Mouse (Mus musculus) kidney, embryonic 16.5 days (tissue): ENCODE results near the gene Trio. TPM values are rescaled to one million over a fixed set of nuclear protein-coding genes. Genes with fewer than 3 reads are reported as not detected.

Experiments
- ATAC-seq: fragments of 200-750 bp; cut with Nextera tagmentation; 2 replicates; pipeline ENCODE4 v1.8.0; 2017; ENCODE audit warnings: moderate TSS enrichment; ENCODE audit not compliant: low FRiP score, low TSS enrichment
- H3K27ac ChIP-seq: fragments of 300-500 bp; sonication (generic); 2 replicates; pipeline ENCODE4 v1.5.1; 2014; ENCODE audit warnings: low read length
- H3K27me3 ChIP-seq: fragments of 300-500 bp; sonication (generic); 2 replicates; pipeline ENCODE4 v1.6.1; 2014; ENCODE audit warnings: low read length, control low read depth, mixed read lengths; ENCODE audit not compliant: insufficient read depth
- H3K36me3 ChIP-seq: fragments of 300-500 bp; sonication (generic); 2 replicates; pipeline ENCODE4 v1.6.1; 2014; ENCODE audit warnings: low read length, control low read depth, mixed read lengths; ENCODE audit not compliant: insufficient read depth
- H3K4me1 ChIP-seq: fragments of 300-500 bp; sonication (generic); 2 replicates; pipeline ENCODE4 v1.6.1; 2014; ENCODE audit warnings: low read length, control low read depth, mixed read lengths; ENCODE audit not compliant: insufficient read depth
- H3K4me2 ChIP-seq: fragments of 300-500 bp; sonication (generic); replicated peaks from 2 replicates; pipeline ENCODE4 v1.6.1; 2014; ENCODE audit warnings: low read depth, low read length
- H3K4me3 ChIP-seq: fragments of 300-500 bp; sonication (generic); 2 replicates; pipeline ENCODE4 v1.5.1; 2014; ENCODE audit warnings: mild to moderate bottlenecking, low read length
- H3K9ac ChIP-seq: fragments of 300-500 bp; sonication (generic); replicated peaks from 2 replicates; pipeline ENCODE4 v1.6.1; 2014; ENCODE audit warnings: low read length
- H3K9me3 ChIP-seq: fragments of 300-500 bp; sonication (generic); 2 replicates; pipeline ENCODE4 v1.6.1; 2016; ENCODE audit warnings: low read length, control low read depth
- WGBS: fragments of 180-500 bp; shearing (Covaris S2); extraction: QIAGEN DNeasy Blood & Tissue Kit; methylation state at CpG from one replicate; pipeline ENCODE4 v1.1.7; 2014; 5-methylcytosine and 5-hydroxymethylcytosine counted together
- polyA plus RNA-seq: library from polyadenylated mRNA; unstranded; fragments of >200 nt; fragmentation: Nextera tagmentation; extraction: Ambion mirVana; gene quantifications from 2 replicates; pipeline ENCODE4 v1.2.1, GENCODE M21; 2015

Gene Trio
- polyA plus RNA-seq, 1 experiment from 2014 or later: 24.3 TPM

DNA sequence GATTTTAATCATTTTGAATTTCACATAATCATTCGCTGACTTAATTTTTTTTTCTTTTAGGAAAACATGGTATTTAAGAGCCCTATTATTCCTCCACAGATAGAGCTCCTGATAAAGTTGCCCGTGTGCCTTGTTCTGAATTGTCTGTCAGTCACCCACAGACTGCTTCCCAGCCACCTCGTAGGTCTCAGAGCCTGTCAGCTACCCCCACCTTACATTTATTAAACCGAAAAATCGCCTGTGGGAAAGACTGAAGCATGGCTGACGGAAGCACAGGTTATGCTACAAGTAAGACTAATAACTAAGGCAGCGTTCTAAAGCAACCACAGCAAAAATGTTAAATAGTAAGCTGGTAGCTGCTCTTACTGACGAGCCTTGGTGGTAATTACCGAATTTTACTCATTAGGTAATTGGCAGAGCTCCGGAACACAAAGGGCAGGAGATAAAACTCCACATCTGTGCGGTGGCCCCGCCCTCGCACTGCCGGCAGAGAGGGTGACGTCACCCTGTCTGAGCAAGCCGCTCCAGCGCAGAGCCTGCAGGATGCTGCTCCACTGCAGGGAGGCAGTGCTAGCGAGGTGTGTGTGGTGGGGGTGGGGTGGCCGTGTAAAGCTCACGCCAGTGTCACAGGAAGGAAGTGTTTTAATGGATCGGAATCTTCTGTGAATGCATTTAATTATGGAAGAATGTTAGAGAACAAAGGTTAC is 102.2 kb downstream of the Trio start:
- WGBS: 7% methylated on average over 21 of the region's 21 CpGs
- H3K36me3 ChIP-seq: no peaks in the 10 kb centered on the region
- peaks cover 62% of the 10 kb centered on the region for H3K4me1 ChIP-seq
- no peaks in the 10 kb centered on the region for H3K9me3 ChIP-seq
- peak overlapping the region; percentile 56 for H3K4me2 ChIP-seq
- peak; percentile 85 for ATAC-seq
- H3K9ac ChIP-seq: 0 out of 2 replicates have a peak overlapping the region, but pooled peaks have one; percentile 41
- no peaks in the 10 kb centered on the region for H3K27me3 ChIP-seq
- H3K27ac ChIP-seq: no peak overlapping the region
- peak overlapping the region; percentile 31 for H3K4me3 ChIP-seq

DNA sequence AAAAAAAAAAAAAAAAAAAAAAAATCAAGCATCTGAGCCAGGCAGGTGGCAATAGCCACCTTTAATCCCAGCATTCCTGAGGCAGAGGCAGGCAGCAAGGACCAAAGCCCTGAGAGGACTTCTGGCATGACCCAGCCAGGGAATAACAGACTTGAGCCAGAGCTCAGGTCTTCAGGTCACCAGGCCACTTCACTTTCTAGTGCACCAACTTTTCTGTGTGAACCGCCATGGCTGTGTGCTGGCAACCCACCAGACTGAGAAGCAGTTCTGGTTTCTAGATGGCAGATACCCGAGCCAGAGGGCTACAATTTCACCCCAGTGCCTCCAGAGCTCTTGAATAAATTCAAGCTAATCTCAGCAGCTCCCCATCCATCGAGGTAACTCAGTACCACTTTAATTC is 104.9 kb downstream of the Trio start:
- WGBS: 56% methylated on average over 3 of the region's 3 CpGs
- no peaks in the 10 kb centered on the region for H3K27me3 ChIP-seq
- H3K4me2 ChIP-seq: no peak overlapping the region
- ATAC-seq: no peak
- no peak overlapping the region for H3K4me3 ChIP-seq
- H3K4me1 ChIP-seq: peaks cover 41% of the 10 kb centered on the region
- no peaks in the 10 kb centered on the region for H3K9me3 ChIP-seq
- H3K9ac ChIP-seq: no peak overlapping the region
- no peaks in the 10 kb centered on the region for H3K36me3 ChIP-seq
- H3K27ac ChIP-seq: no peak overlapping the region

DNA sequence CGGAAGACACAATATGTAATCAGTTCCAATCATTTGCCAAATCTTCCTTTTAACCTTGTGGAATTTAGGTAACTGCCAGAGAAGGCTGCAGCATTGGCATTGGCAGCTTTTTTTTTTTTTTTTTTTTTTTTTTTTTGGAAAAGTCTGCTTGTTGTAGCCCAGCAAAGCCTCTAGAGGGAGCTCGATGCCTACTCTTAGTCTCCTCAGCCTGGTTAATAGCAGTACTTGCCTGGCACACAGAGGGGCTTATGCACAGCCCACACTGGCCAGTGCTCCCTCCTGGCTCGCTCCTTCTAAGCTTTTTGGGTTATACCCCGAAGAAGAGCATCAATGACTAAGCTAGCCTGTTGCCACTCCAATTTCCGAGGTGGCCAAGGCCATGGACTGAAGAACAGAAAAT is 106.1 kb downstream of the Trio start:
- ATAC-seq: peak; percentile 77
- no peak overlapping the region for H3K4me3 ChIP-seq
- H3K9me3 ChIP-seq: no peaks in the 10 kb centered on the region
- no peaks in the 10 kb centered on the region for H3K27me3 ChIP-seq
- H3K4me1 ChIP-seq: peaks cover 29% of the 10 kb centered on the region
- H3K4me2 ChIP-seq: no peak overlapping the region
- H3K27ac ChIP-seq: no peak overlapping the region
- no peak overlapping the region for H3K9ac ChIP-seq
- no peaks in the 10 kb centered on the region for H3K36me3 ChIP-seq
- WGBS: 24% methylated on average over 5 of the region's 5 CpGs

DNA sequence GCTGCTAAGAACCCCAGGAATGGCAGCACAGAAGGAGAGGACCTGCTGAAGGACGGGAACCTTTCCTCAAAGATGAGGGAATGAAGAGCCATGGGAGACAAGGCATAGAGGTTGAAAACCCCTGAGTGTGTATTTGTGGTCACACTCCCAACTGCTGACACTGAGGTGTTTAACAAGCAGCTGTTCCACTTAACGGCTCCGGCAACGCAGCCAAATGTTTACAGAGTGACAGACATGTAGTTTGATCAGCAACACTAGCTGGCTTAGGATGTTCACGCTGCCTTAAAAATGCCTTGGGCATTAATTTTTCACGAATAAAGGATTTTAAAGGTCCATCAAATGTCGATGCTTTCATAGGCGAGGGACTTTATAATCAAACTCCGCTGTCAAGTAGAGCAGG is 106.8 kb downstream of the Trio start:
- H3K36me3 ChIP-seq: no peaks in the 10 kb centered on the region
- no peak overlapping the region for H3K4me2 ChIP-seq
- no peaks in the 10 kb centered on the region for H3K27me3 ChIP-seq
- H3K27ac ChIP-seq: no peak overlapping the region
- no peak overlapping the region for H3K9ac ChIP-seq
- H3K9me3 ChIP-seq: no peaks in the 10 kb centered on the region
- H3K4me1 ChIP-seq: peaks cover 24% of the 10 kb centered on the region
- no peak for ATAC-seq
- 74% methylated on average over 9 of the region's 9 CpGs for WGBS
- no peak overlapping the region for H3K4me3 ChIP-seq

DNA sequence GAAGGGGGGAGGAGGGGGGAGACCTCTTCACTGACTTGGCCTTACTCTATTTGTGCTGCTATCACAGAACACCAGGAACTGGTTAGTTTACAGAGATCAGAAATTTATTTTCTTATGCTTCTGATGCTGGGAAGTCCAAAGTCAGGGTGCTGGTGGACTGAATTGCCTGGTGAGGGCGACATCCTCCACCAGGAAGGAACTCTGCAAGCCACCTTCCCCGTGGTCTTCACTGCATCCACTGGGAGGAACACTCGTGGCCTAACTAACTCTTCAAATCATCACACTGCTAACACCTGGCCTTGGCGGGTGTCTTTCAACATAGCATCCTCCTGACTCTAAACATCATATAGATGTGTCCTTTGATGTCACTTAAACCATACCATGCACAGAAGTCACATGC is 109.4 kb downstream of the Trio start:
- Histone ChIP-seq H3K4me1 (0 out of 2 replicates have a peak, but pooled peaks cover 4% of the 10 kb centered on the region), H3K4me2 (no peak overlapping the region), H3K9me3 (no peaks in the 10 kb centered on the region), H3K36me3 (0 out of 2 replicates have a peak, but pooled peaks cover 4% of the 10 kb centered on the region), H3K4me3 (no peak overlapping the region), H3K9ac (no peak overlapping the region), H3K27me3 (no peaks in the 10 kb centered on the region), H3K27ac (no peak overlapping the region)
- ATAC-seq: no peak
- 65% methylated on average over 4 of the region's 4 CpGs for WGBS

DNA sequence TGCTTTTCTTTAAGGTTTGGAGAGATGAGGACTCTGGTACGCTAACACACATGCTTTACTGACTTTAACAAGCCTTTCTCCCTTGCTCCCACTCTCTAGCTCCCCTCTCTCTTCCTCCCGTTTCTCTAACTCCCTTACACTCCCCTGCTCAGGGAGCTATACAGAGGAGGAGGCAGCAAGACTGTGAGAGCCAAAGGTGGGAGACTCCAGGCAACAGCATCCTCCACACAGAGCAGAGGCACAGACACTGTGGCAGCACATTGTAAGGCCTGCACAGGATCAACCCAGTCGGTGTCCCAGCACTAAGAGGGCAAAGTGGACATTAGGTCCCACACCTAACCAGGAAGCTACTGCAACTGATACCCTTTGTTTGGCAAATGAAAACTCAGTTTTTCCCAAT is 112.6 kb downstream of the Trio start:
- no peak overlapping the region for H3K4me2 ChIP-seq
- H3K4me1 ChIP-seq: no peaks in the 10 kb centered on the region
- peak; percentile 53 for ATAC-seq
- 52% methylated on average over 3 of the region's 3 CpGs for WGBS
- no peaks in the 10 kb centered on the region for H3K9me3 ChIP-seq
- H3K36me3 ChIP-seq: peaks cover 4% of the 10 kb centered on the region; the same call in 1 of the 2 replicates
- no peak overlapping the region for H3K27ac ChIP-seq
- H3K27me3 ChIP-seq: no peaks in the 10 kb centered on the region
- no peak overlapping the region for H3K9ac ChIP-seq
- no peak overlapping the region for H3K4me3 ChIP-seq

DNA sequence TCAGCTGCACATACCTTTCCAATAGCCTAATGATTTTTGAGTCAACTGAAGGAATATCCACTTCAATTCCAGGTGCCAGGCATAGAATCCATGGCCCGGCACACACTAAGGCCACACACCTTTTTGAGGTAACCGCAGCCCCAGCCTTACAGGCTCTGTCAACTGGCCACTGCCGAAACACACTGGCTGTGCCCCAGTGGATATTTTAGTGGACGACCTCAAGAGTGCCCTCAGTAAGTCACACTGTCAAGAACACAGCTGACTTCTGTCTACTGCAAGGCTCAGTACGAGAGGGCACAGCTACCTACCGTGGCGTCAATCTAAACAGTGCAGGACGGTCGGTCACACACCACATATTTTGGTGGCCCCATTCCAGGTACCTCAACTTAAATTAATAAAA is 114.5 kb downstream of the Trio start:
- peaks cover 4% of the 10 kb centered on the region; the same call in 1 of the 2 replicates for H3K36me3 ChIP-seq
- no peak overlapping the region for H3K27ac ChIP-seq
- no peak overlapping the region for H3K4me3 ChIP-seq
- ATAC-seq: no peak
- H3K4me2 ChIP-seq: no peak overlapping the region
- H3K9ac ChIP-seq: no peak overlapping the region
- no peaks in the 10 kb centered on the region for H3K9me3 ChIP-seq
- no peaks in the 10 kb centered on the region for H3K27me3 ChIP-seq
- H3K4me1 ChIP-seq: no peaks in the 10 kb centered on the region
- WGBS: 61% methylated on average over 9 of the region's 9 CpGs

DNA sequence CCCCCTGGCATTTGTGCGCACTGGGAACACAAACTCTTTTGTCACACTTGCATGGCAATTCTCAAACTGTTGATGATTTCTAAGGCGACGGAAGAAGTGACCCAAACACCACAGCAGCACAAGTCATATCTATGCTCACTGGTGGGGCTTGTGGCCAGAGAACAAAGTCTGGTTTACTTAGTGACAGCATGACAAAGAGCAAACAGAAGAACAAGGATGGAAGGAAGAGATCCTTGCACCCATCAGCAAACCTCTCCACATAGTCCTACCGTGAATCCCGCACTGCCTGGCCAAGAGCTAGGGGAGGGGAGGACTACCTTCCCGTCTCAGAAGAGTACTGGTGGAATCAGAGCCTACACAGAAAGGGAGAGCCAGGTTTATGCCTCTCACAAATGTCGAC is 115.5 kb downstream of the Trio start:
- 91% methylated on average over 7 of the region's 7 CpGs for WGBS
- no peak overlapping the region for H3K9ac ChIP-seq
- ATAC-seq: no peak
- H3K27ac ChIP-seq: no peak overlapping the region
- H3K4me3 ChIP-seq: no peak overlapping the region
- H3K27me3 ChIP-seq: no peaks in the 10 kb centered on the region
- H3K36me3 ChIP-seq: peaks cover 4% of the 10 kb centered on the region; the same call in 1 of the 2 replicates
- H3K4me2 ChIP-seq: no peak overlapping the region
- H3K4me1 ChIP-seq: no peaks in the 10 kb centered on the region
- no peaks in the 10 kb centered on the region for H3K9me3 ChIP-seq

DNA sequence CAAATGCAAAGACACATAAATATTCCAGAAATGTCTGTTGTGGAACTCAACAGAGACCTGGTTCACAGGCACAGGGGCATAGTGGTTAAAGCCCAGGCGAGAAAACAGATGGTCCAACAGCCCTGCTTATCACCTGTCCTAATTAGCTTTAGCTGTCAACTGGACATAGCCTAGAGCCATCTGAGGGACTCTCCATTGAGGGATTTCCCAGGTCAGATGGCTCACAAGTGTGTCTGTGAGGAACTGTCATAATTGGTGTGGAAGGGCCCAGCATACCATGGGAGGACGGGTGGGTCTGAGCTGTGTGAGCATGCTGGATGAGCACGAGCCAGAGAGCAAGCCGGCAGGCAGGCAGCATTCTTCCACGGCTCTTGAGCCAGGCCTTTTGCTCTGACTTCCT is 118.0 kb downstream of the Trio start:
- H3K4me2 ChIP-seq: no peak overlapping the region
- no peak overlapping the region for H3K27ac ChIP-seq
- H3K4me3 ChIP-seq: no peak overlapping the region
- no peaks in the 10 kb centered on the region for H3K9me3 ChIP-seq
- peaks cover 13% of the 10 kb centered on the region for H3K36me3 ChIP-seq
- WGBS: 50% methylated on average over 5 of the region's 5 CpGs
- no peak overlapping the region for H3K9ac ChIP-seq
- no peaks in the 10 kb centered on the region for H3K4me1 ChIP-seq
- no peak for ATAC-seq
- H3K27me3 ChIP-seq: no peaks in the 10 kb centered on the region

DNA sequence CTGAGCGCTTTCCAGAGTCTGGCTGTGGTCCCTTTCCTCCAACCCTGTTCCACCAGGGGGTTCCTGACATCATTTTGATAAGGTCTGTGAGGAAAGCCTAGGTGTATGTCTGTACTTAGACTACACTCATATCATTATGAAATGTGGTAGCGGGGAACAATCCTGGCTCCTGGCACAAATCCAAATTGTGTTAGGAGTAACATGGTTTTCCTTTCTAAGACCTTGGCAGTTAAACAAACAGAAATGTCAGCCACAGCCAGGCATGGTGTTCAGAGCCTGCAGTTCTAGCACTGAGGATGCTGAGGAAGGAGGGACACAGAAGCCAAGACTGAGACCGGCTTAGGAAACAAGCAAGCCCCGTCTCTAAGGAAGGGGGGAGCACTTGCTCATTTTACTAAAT is 119.2 kb downstream of the Trio start:
- no peak overlapping the region for H3K9ac ChIP-seq
- peaks cover 16% of the 10 kb centered on the region for H3K36me3 ChIP-seq
- H3K4me1 ChIP-seq: no peaks in the 10 kb centered on the region
- WGBS: 74% methylated on average over 4 of the region's 4 CpGs
- H3K27ac ChIP-seq: no peak overlapping the region
- H3K4me2 ChIP-seq: no peak overlapping the region
- no peak overlapping the region for H3K4me3 ChIP-seq
- H3K9me3 ChIP-seq: no peaks in the 10 kb centered on the region
- H3K27me3 ChIP-seq: no peaks in the 10 kb centered on the region
- ATAC-seq: no peak
